Mouse (Mus musculus): ENCODE results near the gene Mrpl42. TPM values are rescaled to one million over a fixed set of nuclear protein-coding genes. Genes with fewer than 3 reads are reported as not detected.

Mrpl42 gene
- polyA plus RNA-seq, 1 experiment = 27.3 TPM

GRCm38 (mm10) chr10:95544004-95544403 lies 42.3 kb upstream of the Mrpl42 start:
- TF ChIP-seq POLR2A (IDR thresholded peaks at IDR 0.05; ENCODE audit: low read depth, low read length) (no peak), CTCF (IDR thresholded peaks at IDR 0.05; ENCODE audit: extremely low read depth, insufficient read depth, insufficient read length, insufficient replicate concordance) (no peak)
- DNase-seq (ENCODE audit: low read depth in 1 of 2, low spot score in 2 of 2) = no peak
- Histone ChIP-seq H3K4me1 (ENCODE audit: control insufficient read depth, insufficient read depth, insufficient read length) (peaks cover 3% of the 10 kb centered on the region; the same call in 1 of the 2 replicates), H3K36me3 (ENCODE audit: control insufficient read depth, insufficient read depth, low read length) (peaks cover 12% of the 10 kb centered on the region), H3K27me3 (ENCODE audit: control insufficient read depth, insufficient read depth, low read length) (no peaks in the 10 kb centered on the region), H3K4me3 (ENCODE audit: extremely low read depth, insufficient read depth, insufficient read length) (no peak overlapping the region), H3K27ac (ENCODE audit: insufficient read depth, low read length) (no peak overlapping the region)

GRCm38 (mm10) chr10:95543377-95543776 lies 41.6 kb upstream of the Mrpl42 start:
- Histone ChIP-seq H3K27ac (ENCODE audit: insufficient read depth, low read length) (no peak overlapping the region), H3K4me3 (ENCODE audit: extremely low read depth, insufficient read depth, insufficient read length) (no peak overlapping the region), H3K36me3 (ENCODE audit: control insufficient read depth, insufficient read depth, low read length) (peaks cover 12% of the 10 kb centered on the region), H3K27me3 (ENCODE audit: control insufficient read depth, insufficient read depth, low read length) (no peaks in the 10 kb centered on the region), H3K4me1 (ENCODE audit: control insufficient read depth, insufficient read depth, insufficient read length) (peaks cover 3% of the 10 kb centered on the region; the same call in 1 of the 2 replicates)
- TF ChIP-seq CTCF (IDR thresholded peaks at IDR 0.05; ENCODE audit: extremely low read depth, insufficient read depth, insufficient read length, insufficient replicate concordance) (no peak), POLR2A (IDR thresholded peaks at IDR 0.05; ENCODE audit: low read depth, low read length) (no peak)
- DNase-seq (ENCODE audit: low read depth in 1 of 2, low spot score in 2 of 2) = no peak
- 89% methylated on average over 2 of the region's 2 CpGs for WGBS

DNA sequence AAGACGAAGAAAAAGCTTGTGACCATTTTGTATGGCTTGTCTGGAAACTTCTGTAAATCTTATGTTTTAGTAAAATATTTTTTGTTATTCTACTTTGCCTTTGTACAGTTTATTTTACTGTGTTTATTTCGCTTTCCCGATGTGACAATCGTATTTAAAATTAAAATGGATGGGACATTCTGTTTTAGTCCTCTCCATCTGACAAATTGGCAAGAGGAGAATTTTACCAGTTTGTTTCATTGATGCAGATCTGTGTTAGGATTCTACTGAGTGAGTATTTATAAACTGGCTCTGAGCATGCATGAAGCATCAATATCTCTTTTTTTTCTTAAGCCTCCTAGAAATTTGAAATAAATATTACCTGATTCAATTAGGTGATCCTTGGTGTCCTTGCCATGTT lies 41.2 kb upstream of the Mrpl42 start:
- TF ChIP-seq POLR2A (IDR thresholded peaks at IDR 0.05; ENCODE audit: low read depth, low read length) = no peak
- no peak for TF ChIP-seq CTCF (IDR thresholded peaks at IDR 0.05; ENCODE audit: extremely low read depth, insufficient read depth, insufficient read length, insufficient replicate concordance)
- WGBS = 97% methylated on average over 4 of the region's 4 CpGs

GRCm38 (mm10) chr10:95539841-95540240 lies 38.1 kb upstream of the Mrpl42 start:
- H3K27ac ChIP-seq (ENCODE audit: insufficient read depth, low read length) = no peak overlapping the region
- no peaks in the 10 kb centered on the region for H3K27me3 ChIP-seq (ENCODE audit: control insufficient read depth, insufficient read depth, low read length)
- H3K36me3 ChIP-seq (ENCODE audit: control insufficient read depth, insufficient read depth, low read length) = peaks cover 9% of the 10 kb centered on the region
- no peaks in the 10 kb centered on the region for H3K4me1 ChIP-seq (ENCODE audit: control insufficient read depth, insufficient read depth, insufficient read length)
- TF ChIP-seq POLR2A (IDR thresholded peaks at IDR 0.05; ENCODE audit: low read depth, low read length) (no peak), CTCF (IDR thresholded peaks at IDR 0.05; ENCODE audit: extremely low read depth, insufficient read depth, insufficient read length, insufficient replicate concordance) (no peak)
- no peak overlapping the region for H3K4me3 ChIP-seq (ENCODE audit: extremely low read depth, insufficient read depth, insufficient read length)
- 94% methylated on average over 3 of the region's 3 CpGs for WGBS
- no peak for DNase-seq (ENCODE audit: low read depth in 1 of 2, low spot score in 2 of 2)

More for the DNA sequence above, 41.2 kb upstream of the Mrpl42 start:
- Histone ChIP-seq H3K36me3 (ENCODE audit: control insufficient read depth, insufficient read depth, low read length) (peaks cover 12% of the 10 kb centered on the region), H3K27me3 (ENCODE audit: control insufficient read depth, insufficient read depth, low read length) (no peaks in the 10 kb centered on the region), H3K27ac (ENCODE audit: insufficient read depth, low read length) (no peak overlapping the region), H3K4me1 (ENCODE audit: control insufficient read depth, insufficient read depth, insufficient read length) (no peaks in the 10 kb centered on the region), H3K4me3 (ENCODE audit: extremely low read depth, insufficient read depth, insufficient read length) (no peak overlapping the region)
- DNase-seq (ENCODE audit: low read depth in 1 of 2, low spot score in 2 of 2) = no peak

GRCm38 (mm10) chr10:95539260-95539659 lies 37.5 kb upstream of the Mrpl42 start:
- no peak for DNase-seq (ENCODE audit: low read depth in 1 of 2, low spot score in 2 of 2)
- no peak for TF ChIP-seq POLR2A (IDR thresholded peaks at IDR 0.05; ENCODE audit: low read depth, low read length)
- TF ChIP-seq CTCF (IDR thresholded peaks at IDR 0.05; ENCODE audit: extremely low read depth, insufficient read depth, insufficient read length, insufficient replicate concordance) = no peak
- WGBS = 88% methylated on average over 3 of the region's 3 CpGs
- peaks cover 7% of the 10 kb centered on the region for H3K36me3 ChIP-seq (ENCODE audit: control insufficient read depth, insufficient read depth, low read length)
- no peaks in the 10 kb centered on the region for H3K4me1 ChIP-seq (ENCODE audit: control insufficient read depth, insufficient read depth, insufficient read length)
- no peaks in the 10 kb centered on the region for H3K27me3 ChIP-seq (ENCODE audit: control insufficient read depth, insufficient read depth, low read length)
- H3K27ac ChIP-seq (ENCODE audit: insufficient read depth, low read length) = no peak overlapping the region
- no peak overlapping the region for H3K4me3 ChIP-seq (ENCODE audit: extremely low read depth, insufficient read depth, insufficient read length)

DNA sequence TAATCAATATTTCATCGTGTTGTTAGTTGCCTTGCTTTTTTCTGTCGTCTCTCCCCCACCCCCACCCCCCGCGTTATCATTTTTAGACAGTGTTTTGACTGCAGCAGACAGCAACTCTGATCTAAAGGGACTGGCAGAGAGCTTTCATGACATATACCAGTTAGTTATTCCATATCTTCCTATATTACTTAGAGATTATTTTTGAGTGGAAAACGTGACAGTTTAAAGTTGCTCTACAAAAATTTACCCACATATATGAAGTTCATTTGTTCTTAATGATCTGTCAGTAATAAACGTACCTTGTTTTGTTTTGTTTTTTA lies 34.4 kb upstream of the Mrpl42 start:
- no peak overlapping the region for H3K27ac ChIP-seq (ENCODE audit: insufficient read depth, low read length)
- no peak overlapping the region for H3K4me3 ChIP-seq (ENCODE audit: extremely low read depth, insufficient read depth, insufficient read length)
- no peaks in the 10 kb centered on the region for H3K36me3 ChIP-seq (ENCODE audit: control insufficient read depth, insufficient read depth, low read length)
- no peak for DNase-seq (ENCODE audit: low read depth in 1 of 2, low spot score in 2 of 2)
- no peaks in the 10 kb centered on the region; the same call in 1 of the 2 replicates for H3K4me1 ChIP-seq (ENCODE audit: control insufficient read depth, insufficient read depth, insufficient read length)
- WGBS = 80% methylated on average over 6 of the region's 6 CpGs
- no peaks in the 10 kb centered on the region for H3K27me3 ChIP-seq (ENCODE audit: control insufficient read depth, insufficient read depth, low read length)
- no peak for TF ChIP-seq CTCF (IDR thresholded peaks at IDR 0.05; ENCODE audit: extremely low read depth, insufficient read depth, insufficient read length, insufficient replicate concordance)
- no peak for TF ChIP-seq POLR2A (IDR thresholded peaks at IDR 0.05; ENCODE audit: low read depth, low read length)

DNA sequence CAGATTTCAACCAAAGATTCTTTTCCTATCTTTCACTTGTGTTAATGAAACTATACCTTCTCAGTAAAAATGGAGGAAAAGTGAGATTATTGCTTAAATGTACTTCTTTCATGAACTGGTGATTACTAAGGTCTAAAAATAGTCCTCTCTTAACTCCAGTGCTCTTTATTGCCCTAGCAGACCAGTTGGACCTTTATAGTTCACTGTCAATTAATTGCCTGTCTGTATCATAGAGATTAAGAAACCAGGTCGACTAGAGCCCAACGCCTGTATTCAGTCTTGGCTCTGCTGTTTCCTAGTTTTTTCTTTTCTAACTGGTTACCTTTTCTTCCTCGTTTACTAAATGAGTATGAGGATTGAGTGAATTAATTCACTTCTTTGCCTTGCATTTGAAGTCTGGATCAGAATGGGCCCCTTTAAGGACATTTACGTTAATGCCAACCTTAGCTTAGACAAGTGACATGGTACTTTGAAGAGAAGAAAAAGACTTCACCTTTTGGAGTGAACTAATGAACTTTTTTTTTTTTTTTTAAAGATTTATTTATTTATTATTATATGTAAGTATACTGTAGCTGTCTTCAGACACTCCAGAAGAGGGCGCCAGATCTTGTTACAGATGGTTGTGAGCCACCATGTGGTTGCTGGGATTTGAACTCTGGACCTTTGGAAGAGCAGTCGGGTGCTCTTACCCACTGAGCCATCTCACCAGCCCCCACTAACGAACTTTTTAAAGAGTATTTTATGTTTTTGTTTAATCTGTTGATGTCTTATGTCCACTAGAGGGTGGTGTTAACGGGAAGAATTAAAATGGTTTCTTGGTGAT lies 33.9 kb upstream of the Mrpl42 start:
- WGBS = 89% methylated on average over 8 of the region's 8 CpGs
- no peak overlapping the region for H3K27ac ChIP-seq (ENCODE audit: insufficient read depth, low read length)

More for the DNA sequence above, 33.9 kb upstream of the Mrpl42 start:
- TF ChIP-seq CTCF (IDR thresholded peaks at IDR 0.05; ENCODE audit: extremely low read depth, insufficient read depth, insufficient read length, insufficient replicate concordance) (no peak), POLR2A (IDR thresholded peaks at IDR 0.05; ENCODE audit: low read depth, low read length) (no peak)
- H3K4me1 ChIP-seq (ENCODE audit: control insufficient read depth, insufficient read depth, insufficient read length) = no peaks in the 10 kb centered on the region; the same call in 1 of the 2 replicates
- H3K36me3 ChIP-seq (ENCODE audit: control insufficient read depth, insufficient read depth, low read length) = no peaks in the 10 kb centered on the region
- no peak overlapping the region for H3K4me3 ChIP-seq (ENCODE audit: extremely low read depth, insufficient read depth, insufficient read length)
- H3K27me3 ChIP-seq (ENCODE audit: control insufficient read depth, insufficient read depth, low read length) = no peaks in the 10 kb centered on the region
- DNase-seq (ENCODE audit: low read depth in 1 of 2, low spot score in 2 of 2) = no peak
